ENCODE assay signal across 31 mouse cellular contexts in the genomic region with DNA sequence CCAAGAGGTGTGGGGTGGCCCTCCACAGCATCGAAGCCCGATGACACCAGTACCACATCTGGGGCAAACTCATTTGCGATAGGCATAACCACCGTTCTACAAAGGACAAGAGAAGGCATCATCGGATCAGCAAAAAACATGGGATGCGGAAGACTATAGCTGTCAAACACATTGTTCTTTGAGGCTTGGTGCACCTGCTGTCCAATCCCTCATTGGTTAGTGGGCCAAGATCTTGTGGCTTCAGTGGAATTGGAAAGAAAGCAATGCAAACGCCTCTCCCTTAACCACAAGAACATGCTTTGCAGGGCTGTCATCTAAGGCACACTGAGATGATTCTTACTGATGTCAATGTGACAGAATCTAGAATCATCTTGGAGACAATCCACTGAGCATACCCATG.
"Had no signal": no experiment of that assay in that cellular context is flagged by ENCODE, and none has a peak within 500 bp of the region (broad histone marks: within the 10 kb centered on the region; RNA-seq: fewer than 3 reads in every experiment).

No protein-coding gene starts in this region.

- H3K4me1 ChIP-seq: limb, embryonic 13.5 days; limb, embryonic 15.5 days; liver, embryonic 12.5 days; liver, embryonic 13.5 days; liver, embryonic 15.5 days; lung, embryonic 15.5 days; megakaryocyte, embryonic 14.5 days; midbrain, embryonic 10.5 days; midbrain, embryonic 12.5 days; midbrain, embryonic 13.5 days; midbrain, embryonic 15.5 days had no signal

- H3K9me3 ChIP-seq: limb, embryonic 10.5 days; limb, embryonic 12.5 days; limb, embryonic 13.5 days; limb, embryonic 15.5 days; liver, embryonic 12.5 days; liver, embryonic 13.5 days; liver, embryonic 15.5 days; lung, embryonic 15.5 days; megakaryocyte, embryonic 14.5 days; midbrain, embryonic 10.5 days; midbrain, embryonic 12.5 days; midbrain, embryonic 13.5 days; midbrain, embryonic 15.5 days had no signal

- H3K27me3 ChIP-seq: limb, embryonic 12.5 days; limb, embryonic 13.5 days; limb, embryonic 15.5 days; liver, embryonic 12.5 days; liver, embryonic 13.5 days; liver, embryonic 15.5 days; lung, embryonic 15.5 days; megakaryocyte, embryonic 14.5 days; midbrain, embryonic 12.5 days; midbrain, embryonic 13.5 days; midbrain, embryonic 15.5 days had no signal

- H3K4me3 ChIP-seq: left cerebral cortex, adult 2 months; limb, embryonic 10.5 days; limb, embryonic 12.5 days; limb, embryonic 13.5 days; limb, embryonic 15.5 days; liver, embryonic 12.5 days; liver, embryonic 13.5 days; liver, embryonic 15.5 days; lung, embryonic 15.5 days; megakaryocyte, embryonic 14.5 days; midbrain, embryonic 10.5 days; midbrain, embryonic 12.5 days; midbrain, embryonic 13.5 days; midbrain, embryonic 15.5 days had no signal

- H3K36me3 ChIP-seq: liver, embryonic 15.5 days had no signal

- H3K9ac ChIP-seq: limb, embryonic 12.5 days; limb, embryonic 13.5 days; limb, embryonic 15.5 days; liver, embryonic 12.5 days; liver, embryonic 13.5 days; liver, embryonic 14.5 days; liver, embryonic 15.5 days; liver, postnatal 0 days; lung, embryonic 14.5 days; lung, embryonic 15.5 days; midbrain, embryonic 12.5 days; midbrain, embryonic 13.5 days; midbrain, embryonic 15.5 days had no signal

- DNase-seq: left cerebral cortex, postnatal 4 days; liver; liver, embryonic 13.5 days; liver, postnatal 0 days; lung, adult 18-20 months; lung, adult 2 months; lung, embryonic 14.5 days; lung, postnatal 10 days; lung, postnatal 14 days; lung, postnatal 36 days; lung, postnatal 4 days; midbrain, embryonic 14.5 days had no signal

- H3K4me2 ChIP-seq: limb, embryonic 12.5 days; limb, embryonic 13.5 days; limb, embryonic 15.5 days; liver, embryonic 11.5 days; liver, embryonic 12.5 days; liver, embryonic 13.5 days; liver, embryonic 15.5 days; lung, embryonic 14.5 days; lung, embryonic 15.5 days; midbrain, embryonic 11.5 days; midbrain, embryonic 12.5 days; midbrain, embryonic 13.5 days; midbrain, embryonic 15.5 days had no signal

- H3K27ac ChIP-seq: left cerebral cortex, adult 2 months; limb, embryonic 10.5 days; limb, embryonic 12.5 days; limb, embryonic 13.5 days; limb, embryonic 15.5 days; liver, embryonic 12.5 days; liver, embryonic 13.5 days; liver, embryonic 14.5 days; liver, embryonic 15.5 days; lung, embryonic 15.5 days; macrophage; midbrain, embryonic 10.5 days; midbrain, embryonic 12.5 days; midbrain, embryonic 13.5 days; midbrain, embryonic 15.5 days had no signal

- ATAC-seq: liver, embryonic 12.5 days; liver, postnatal 0 days; lung, postnatal 0 days; midbrain, embryonic 13.5 days; midbrain, embryonic 15.5 days; midbrain, embryonic 16.5 days had no signal
